Mouse (Mus musculus): ENCODE data around the gene Ptges. TPM values are rescaled to one million over a fixed set of nuclear protein-coding genes. Genes with fewer than 3 reads are reported as not detected.
A peak's percentile ranks its signal among the peaks of the same experiment; 100 is the strongest.

Gene Ptges
- total RNA-seq, 4 experiments from 2014 or later = 18.6 to 50.4 (median 35.4) TPM

DNA sequence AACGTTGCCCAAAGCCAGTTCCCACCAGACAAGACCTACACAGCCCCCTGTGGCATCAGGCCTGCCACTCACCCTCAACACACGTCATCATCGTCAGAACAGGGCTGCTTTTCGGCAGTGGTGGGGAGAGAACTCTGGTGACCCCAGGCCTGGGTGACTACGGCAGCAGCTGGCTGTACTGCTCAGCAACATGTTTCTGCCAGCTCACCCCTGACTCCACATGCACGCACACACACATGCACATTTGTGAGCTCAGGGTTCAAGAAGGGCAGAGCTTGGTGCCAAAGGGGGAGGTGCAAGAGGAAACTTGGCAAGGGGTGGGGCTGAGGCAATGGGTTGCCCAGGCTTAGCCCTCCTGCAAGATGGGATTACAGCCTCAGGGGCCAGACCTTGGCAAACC, 32.4 kb downstream of the Ptges start:
- no peak for DNase-seq

DNA sequence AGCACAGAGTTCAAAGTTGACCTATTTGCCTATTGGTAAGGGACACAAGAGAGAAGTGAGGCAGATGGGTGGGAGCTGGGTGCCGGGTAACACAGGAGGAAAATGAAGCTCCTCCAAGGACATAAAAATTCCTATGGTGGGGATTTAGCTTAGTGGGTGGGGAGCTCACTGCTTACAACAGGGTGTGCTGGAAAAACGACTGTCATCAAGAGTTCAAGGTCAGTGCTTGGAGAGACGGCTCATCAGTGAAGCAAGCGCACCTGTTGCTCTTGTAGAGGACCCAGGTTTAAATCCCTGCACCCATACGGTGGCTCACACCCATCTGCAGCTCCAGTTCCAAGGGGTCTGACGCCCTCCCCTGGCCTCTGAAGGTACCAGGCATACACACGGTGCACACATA, 35.7 kb downstream of the Ptges start:
- DNase-seq = no peak

GRCm38 (mm10) chr2:30893399-30893798, 36.3 kb downstream of the Ptges start:
- DNase-seq = peak; percentile 39

DNA sequence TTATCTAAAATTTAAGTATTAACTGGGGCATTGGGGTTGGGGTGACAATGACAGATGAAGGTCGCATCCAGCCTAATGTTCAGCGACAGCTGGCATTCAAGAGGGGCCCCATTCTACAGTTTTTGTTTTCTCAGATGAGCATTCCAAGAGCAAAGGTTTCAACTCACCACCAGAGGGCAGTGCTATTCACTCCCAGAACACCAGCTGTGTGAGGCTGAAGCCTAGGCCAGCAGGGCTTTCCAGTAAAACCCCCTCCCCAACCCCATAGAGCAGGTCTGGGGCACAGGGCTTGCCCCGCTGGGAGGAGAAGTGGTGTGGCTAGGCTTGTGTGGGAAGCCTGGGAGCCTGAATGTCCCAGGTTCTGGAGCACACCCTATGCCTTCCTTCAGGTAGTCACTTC, 38.7 kb downstream of the Ptges start:
- no peak for DNase-seq

GRCm38 (mm10) chr2:30885453-30886163, 44.1 kb downstream of the Ptges start:
- DNase-seq = no peak

DNA sequence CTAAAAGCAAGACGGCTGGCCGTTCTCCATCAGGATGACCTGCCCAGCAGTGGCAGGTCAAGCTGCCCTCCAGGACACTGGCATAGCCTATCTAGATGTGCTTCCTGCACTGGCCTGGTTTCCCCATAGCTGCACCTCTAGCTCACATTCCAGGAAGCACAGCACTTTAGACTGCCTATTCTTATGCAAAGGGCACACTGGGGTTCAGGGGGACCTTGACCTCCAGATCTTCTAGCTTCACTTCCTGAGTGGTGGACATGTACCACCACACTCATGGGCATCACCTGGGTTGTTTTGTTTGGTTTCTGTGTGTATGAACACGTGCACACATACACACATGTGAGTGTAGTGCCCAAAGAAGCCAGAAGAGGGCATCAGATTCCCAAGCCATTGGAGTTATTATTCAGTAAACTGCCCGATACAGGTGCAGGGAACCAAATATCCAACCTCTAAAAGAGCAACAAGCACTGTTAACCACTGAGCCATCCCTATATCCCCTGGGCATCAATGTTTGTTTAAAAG, 44.8 kb downstream of the Ptges start:
- no peak for DNase-seq

DNA sequence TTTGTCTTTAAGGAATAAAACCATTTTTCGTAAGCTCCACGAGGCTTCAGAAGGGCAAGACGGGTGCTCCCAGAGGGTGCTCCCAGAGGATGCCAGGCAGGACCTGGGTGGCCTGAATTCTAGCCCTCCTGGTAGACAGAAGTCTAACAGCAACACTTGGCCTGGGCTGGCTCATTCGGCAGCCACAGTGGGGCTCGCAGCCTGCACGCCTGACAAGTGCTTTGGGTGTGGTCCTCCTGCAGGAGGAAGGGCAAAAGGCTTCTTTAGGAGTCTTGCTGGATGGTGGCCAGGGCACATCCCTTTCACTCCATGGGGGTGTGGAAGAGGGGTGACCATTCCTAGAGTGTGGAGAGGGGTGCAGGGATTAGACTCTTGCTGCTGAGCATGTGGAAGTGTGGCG, 48.4 kb downstream of the Ptges start:
- no peak for DNase-seq

DNA sequence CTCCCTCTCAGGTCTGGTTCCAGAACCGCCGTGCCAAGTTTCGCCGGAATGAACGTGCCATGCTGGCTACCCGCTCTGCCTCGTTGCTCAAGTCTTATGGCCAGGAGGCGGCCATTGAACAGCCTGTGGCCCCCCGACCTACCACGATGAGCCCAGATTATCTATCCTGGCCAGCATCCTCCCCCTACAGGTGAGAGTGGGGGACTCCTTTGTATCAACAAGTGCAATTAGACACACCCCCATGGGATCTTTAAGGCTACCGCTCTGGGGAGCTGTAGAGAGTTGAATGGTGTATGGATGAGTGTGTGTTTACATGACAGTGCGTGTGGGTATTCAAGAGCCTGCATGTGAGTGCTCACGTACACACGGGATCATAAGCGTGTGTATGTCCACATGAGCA, 50.2 kb downstream of the Ptges start:
- no peak for DNase-seq

DNA sequence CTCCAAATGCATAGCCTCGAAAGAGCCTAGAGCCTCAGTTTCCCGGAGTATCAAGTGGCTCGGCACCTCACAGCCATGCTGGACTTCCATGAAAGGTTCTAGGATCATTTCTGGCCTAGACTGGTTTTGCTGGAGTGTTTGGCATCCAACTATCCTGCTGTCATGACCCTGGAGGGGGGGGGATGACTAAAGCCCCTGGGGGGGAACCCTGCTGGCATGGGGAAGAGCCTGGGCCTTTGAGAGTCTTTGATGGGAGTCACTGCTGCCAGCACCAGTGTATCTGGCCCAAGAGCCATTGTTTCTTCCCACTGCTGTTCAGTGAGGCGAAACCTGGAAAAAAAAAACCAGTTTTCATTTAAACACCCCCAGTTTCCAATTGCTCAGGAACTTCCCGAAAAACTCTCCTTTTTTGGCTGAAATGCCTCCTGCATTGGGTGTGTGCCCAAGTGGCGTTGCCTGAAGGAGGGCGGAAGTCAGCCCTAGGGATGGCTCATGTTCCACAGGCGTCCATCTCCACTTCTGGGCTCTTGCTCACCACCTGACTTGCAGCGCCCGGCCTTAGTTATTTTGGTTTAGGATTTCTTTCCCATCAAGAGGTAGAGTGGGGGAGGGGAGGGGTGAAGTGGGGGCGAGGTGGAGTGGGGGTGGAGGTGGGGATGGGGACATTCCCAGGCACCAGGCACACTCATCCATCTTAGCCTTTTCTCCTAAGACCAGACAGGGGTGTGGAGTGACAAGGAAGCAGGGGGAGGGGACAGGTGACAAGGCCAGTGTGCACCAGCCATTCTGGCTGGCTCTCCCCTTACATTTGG, 53.8 kb downstream of the Ptges start:
- DNase-seq = no peak

DNA sequence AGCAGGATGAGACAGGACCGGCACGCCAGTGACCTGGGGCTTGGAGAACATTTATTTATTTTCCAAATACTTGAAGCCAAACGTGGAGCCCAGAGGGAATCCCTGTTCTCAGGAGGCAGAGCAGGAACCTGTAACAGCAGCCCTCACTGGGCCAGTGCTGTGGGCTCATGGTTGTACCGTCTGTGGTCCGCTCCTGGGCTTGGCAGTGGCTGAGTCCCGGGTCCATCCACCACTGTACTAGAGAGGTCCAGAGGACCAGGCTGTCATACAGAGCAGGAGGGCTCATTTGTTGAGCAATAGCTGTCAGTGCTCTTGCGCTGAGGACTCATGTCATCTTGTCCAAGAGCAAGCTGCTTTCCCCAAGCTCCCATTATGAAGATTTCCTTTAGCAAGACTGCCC, 54.6 kb downstream of the Ptges start:
- no peak for DNase-seq

DNA sequence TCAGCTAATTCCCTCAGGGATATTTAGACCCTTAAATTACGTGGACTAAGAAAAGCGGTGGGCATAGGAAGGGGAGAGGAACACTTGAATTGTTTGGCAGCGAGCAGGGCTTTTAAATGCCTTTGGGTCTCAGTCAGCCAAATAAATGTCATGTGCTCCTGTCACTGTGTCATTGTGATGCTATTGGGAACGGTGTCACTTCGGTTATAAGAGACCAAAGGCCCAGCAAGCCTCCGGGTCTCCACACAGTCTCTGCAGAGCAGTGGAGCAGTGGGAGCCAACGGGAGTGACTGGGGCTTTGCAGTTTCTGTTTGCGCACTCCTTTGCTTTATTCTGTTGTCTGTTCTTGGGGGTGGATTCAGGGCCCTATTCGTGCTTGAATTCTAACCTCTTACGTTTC, 55.2 kb downstream of the Ptges start:
- no peak for DNase-seq

- no peak for DNase-seq
These were observed 57.0 kb downstream of the Ptges start for GRCm38 (mm10) chr2:30872669-30873068.

DNA sequence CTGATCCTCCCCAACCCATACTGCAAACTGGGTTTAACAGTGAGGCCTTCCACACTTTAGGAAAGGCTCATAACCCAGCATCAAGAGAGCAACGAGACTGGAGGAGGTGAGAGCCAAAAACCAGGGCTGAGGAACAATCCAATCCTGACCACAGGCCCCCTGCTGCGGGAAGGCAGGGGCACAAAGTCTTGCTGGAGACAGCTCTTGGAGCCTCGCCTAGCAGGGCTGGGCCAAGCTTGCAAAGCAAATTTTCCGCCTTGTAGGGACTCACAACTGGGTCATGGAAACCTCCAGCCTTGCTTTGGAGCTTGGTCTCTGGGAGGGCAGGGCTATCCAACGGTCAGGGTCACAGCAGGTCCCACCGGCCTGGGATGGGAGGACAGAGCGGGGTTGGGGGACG, 58.8 kb downstream of the Ptges start:
- no peak for DNase-seq

DNA sequence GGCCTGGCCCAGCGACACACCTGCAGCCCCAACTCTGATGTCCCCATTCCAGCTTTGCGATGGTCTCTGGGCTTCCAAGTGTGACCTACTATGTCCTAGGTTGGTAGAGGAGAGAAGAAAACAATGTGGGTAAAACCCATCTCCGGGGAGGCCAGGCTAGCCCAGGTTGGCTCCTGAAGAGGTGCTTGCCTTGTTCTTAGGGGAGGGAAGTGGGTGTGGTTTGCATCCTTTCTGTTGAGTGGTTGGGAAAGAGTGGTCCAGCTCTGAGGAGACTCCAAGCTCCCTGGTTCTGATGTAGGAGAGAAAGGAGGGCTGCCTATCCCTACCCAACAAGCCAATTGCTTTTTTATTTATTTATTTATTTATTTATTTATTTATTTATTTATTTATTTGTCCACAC, 64.2 kb downstream of the Ptges start:
- no peak for DNase-seq

DNA sequence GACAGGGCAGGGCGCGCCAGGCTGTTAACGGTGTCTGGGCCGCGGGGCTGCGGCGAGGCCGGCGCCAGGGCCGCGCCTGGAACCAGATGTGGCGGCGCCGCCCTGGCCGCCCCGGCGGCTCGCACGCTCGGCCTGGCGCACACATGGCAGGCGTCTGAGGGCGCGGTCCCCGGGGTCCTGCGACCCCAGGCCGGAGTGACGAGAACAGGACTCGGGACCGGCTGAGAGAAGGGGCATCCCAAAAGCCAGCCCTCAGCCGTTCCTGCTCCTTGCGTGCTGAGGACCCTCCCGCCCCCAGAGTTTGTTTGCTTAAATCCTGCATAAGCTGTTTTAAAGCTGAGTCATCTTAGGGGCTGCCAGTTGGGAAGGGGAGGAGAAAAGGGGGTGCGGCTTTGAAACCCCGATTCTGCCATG, 64.7 kb downstream of the Ptges start:
- DNase-seq = no peak

GRCm38 (mm10) chr2:30863574-30863973, 66.1 kb downstream of the Ptges start:
- peak; percentile 19 for DNase-seq

- DNase-seq = no peak
These were observed 67.6 kb downstream of the Ptges start for GRCm38 (mm10) chr2:30862081-30862480.

DNA sequence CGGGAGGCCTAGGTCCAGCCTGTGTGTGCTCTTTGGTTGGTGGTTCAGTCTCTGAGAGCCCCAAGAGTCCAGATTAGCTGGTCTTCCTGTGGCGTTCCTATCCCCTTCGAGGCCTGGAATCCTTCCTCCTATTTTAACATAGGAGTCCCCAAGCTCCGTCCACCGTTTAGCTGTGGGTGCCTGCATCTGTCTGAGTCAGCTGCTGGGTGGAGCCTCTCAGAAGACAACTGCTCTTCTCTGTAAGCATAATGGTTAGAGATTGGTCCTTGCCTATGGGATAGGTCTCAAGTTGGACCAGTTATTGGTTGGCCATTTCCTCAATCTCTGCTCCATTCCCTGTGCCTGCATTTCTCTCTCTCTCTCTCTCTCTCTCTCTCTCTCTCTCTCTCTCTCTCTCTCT, 69.9 kb downstream of the Ptges start:
- no peak for DNase-seq

- DNase-seq = no peak
These were observed 72.6 kb downstream of the Ptges start for GRCm38 (mm10) chr2:30857076-30857475.

GRCm38 (mm10) chr2:30852771-30853313, 76.8 kb downstream of the Ptges start:
- no peak for DNase-seq

- no peak for DNase-seq
These were observed 79.1 kb downstream of the Ptges start for GRCm38 (mm10) chr2:30850581-30850980.

DNA sequence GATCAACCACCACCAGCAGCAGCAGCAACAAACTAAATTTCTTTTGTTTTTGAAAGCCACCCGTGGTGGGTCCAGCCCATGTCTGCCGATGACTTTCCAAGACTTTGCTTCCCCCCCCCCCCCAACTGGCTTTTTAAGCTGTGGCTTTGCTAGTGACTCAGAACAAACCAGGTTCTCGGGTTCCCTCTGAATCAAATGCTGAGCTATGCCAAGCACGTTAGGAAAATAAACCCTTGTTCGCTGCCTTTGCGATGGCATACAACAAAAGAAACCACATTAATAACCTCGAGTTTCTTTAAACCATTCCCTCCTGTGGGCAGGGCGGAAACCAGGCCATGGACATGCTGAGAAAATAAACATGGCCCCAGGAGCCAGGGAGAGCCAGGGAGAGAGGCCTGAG, 81.5 kb downstream of the Ptges start:
- no peak for DNase-seq

DNA sequence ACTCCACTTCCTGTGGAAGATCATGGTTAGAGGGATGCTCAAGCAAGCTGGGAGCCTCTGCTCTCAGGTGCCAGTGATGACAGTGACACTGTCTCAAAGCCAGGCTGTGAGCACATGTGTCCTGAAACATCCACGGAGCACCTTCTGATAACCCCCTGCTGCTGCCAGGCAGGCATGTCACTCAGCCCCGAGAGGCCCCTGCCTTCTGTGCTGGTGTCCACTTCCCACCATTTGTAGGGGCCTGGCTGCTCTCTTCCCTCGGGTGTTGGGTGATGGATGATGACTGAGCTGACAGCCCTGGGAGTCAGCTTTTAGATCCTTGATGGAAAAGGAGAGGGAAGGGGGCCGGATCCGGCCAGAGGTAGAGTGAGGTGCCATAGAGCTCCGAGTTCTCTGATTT, 82.9 kb downstream of the Ptges start:
- no peak for DNase-seq

- DNase-seq = no peak
These were observed 83.4 kb downstream of the Ptges start for GRCm38 (mm10) chr2:30846236-30846635.
